Mouse (Mus musculus): ENCODE data around the gene Gm11213.

- TF ChIP-seq CTCF (conservative IDR thresholded peaks at IDR 0.05; ENCODE audit: low read length) (no peak), NANOG (IDR thresholded peaks at IDR 0.05; ENCODE audit: borderline replicate concordance, low read length) (no peak), POU5F1 (IDR thresholded peaks at IDR 0.05; ENCODE audit: borderline replicate concordance, low read length) (no peak)
Observed at GRCm38 (mm10) chr4:63633181-63633580, 28.1 kb upstream of the Gm11213 start.

All from E14TG2a.4 (cell line).